Mouse (Mus musculus) embryo, embryonic 10 days (tissue): Measurements from ENCODE around the gene Lrch1.
A peak's percentile ranks its signal among the peaks of the same experiment; 100 is the strongest.

Source experiments
- DNase-seq: peaks from one replicate; pipeline ENCODE4 v3.0.0-alpha.2; 2015; ENCODE audit warnings: low spot score

Lrch1 gene

GRCm38 (mm10) chr14:74893085-74893648 lies 54.5 kb downstream of the Lrch1 start:
- DNase-seq, result no peak

- no peak for DNase-seq
Measured at GRCm38 (mm10) chr14:74889304-74889703, 58.4 kb downstream of the Lrch1 start.

- no peak for DNase-seq
Measured at GRCm38 (mm10) chr14:74888103-74888502, 59.6 kb downstream of the Lrch1 start.

- no peak for DNase-seq
Measured at GRCm38 (mm10) chr14:74886453-74886852, 61.2 kb downstream of the Lrch1 start.

- no peak for DNase-seq
Measured at GRCm38 (mm10) chr14:74884920-74885319, 62.8 kb downstream of the Lrch1 start.

- DNase-seq, result peak; percentile 49
Measured at GRCm38 (mm10) chr14:74884024-74884680, 63.5 kb downstream of the Lrch1 start.

- DNase-seq, result no peak
Measured at GRCm38 (mm10) chr14:74883204-74883603, 64.5 kb downstream of the Lrch1 start.

- peak; percentile 58 for DNase-seq
Measured at GRCm38 (mm10) chr14:74882754-74883153, 64.9 kb downstream of the Lrch1 start.

GRCm38 (mm10) chr14:74880868-74881267 lies 66.8 kb downstream of the Lrch1 start:
- DNase-seq, result no peak

- no peak for DNase-seq
Measured at GRCm38 (mm10) chr14:74879480-74879879, 68.2 kb downstream of the Lrch1 start.

GRCm38 (mm10) chr14:74877287-74877686 lies 70.4 kb downstream of the Lrch1 start:
- no peak for DNase-seq

- DNase-seq, result no peak
Measured at GRCm38 (mm10) chr14:74871220-74871619, 76.5 kb downstream of the Lrch1 start.

GRCm38 (mm10) chr14:74868902-74869230 lies 78.8 kb downstream of the Lrch1 start:
- DNase-seq, result no peak

GRCm38 (mm10) chr14:74868188-74868901 lies 79.3 kb downstream of the Lrch1 start:
- DNase-seq, result no peak

- peak; percentile 21 for DNase-seq
Measured at GRCm38 (mm10) chr14:74867076-74868042, 80.3 kb downstream of the Lrch1 start.

GRCm38 (mm10) chr14:74865738-74866137 lies 81.9 kb downstream of the Lrch1 start:
- no peak for DNase-seq

- no peak for DNase-seq
Measured at GRCm38 (mm10) chr14:74864805-74865483, 82.7 kb downstream of the Lrch1 start.

- no peak for DNase-seq
Measured at GRCm38 (mm10) chr14:74861456-74861855, 86.2 kb downstream of the Lrch1 start.

GRCm38 (mm10) chr14:74859154-74859553 lies 88.5 kb downstream of the Lrch1 start:
- DNase-seq, result no peak

GRCm38 (mm10) chr14:74855429-74855828 lies 92.2 kb downstream of the Lrch1 start:
- DNase-seq, result no peak

GRCm38 (mm10) chr14:74853759-74854100 lies 93.9 kb downstream of the Lrch1 start:
- no peak for DNase-seq
